Mouse (Mus musculus) intestine, postnatal 0 days (tissue): ENCODE results near the gene Tm9sf2. TPM values are rescaled to one million over a fixed set of nuclear protein-coding genes. Genes with fewer than 3 reads are reported as not detected.

ENCODE experiments used
- ATAC-seq: fragments of 200-750 bp; cut with Nextera tagmentation; 2 replicates; pipeline ENCODE4 v1.8.0; 2017; ENCODE audit warnings: mild to moderate bottlenecking, moderate TSS enrichment, moderate library complexity
- H3K27ac ChIP-seq: fragments of 300-500 bp; sonication (generic); 2 replicates; pipeline ENCODE4 v1.5.1; 2014; ENCODE audit warnings: mild to moderate bottlenecking, low read depth, low read length, moderate library complexity
- H3K27me3 ChIP-seq: fragments of 300-500 bp; sonication (generic); replicated peaks from 2 replicates; pipeline ENCODE4 v1.6.1; 2014; ENCODE audit warnings: low read length, mixed read lengths; ENCODE audit not compliant: control insufficient read depth, insufficient read depth
- H3K36me3 ChIP-seq: fragments of 300-500 bp; sonication (generic); 2 replicates; pipeline ENCODE4 v1.6.1; 2014; ENCODE audit warnings: mild to moderate bottlenecking, moderate library complexity; ENCODE audit not compliant: control insufficient read depth, insufficient read depth
- H3K4me1 ChIP-seq: fragments of 300-500 bp; sonication (generic); replicated peaks from 2 replicates; pipeline ENCODE4 v1.6.1; 2014; ENCODE audit warnings: antibody characterized with exemption, low read length, mixed read lengths; ENCODE audit not compliant: control insufficient read depth, insufficient read depth
- H3K4me2 ChIP-seq: fragments of 300-500 bp; sonication (generic); replicated peaks from 2 replicates; pipeline ENCODE4 v1.6.1; 2014; ENCODE audit warnings: low read depth, mild to moderate bottlenecking, moderate library complexity
- H3K4me3 ChIP-seq: fragments of 300-500 bp; sonication (generic); 2 replicates; pipeline ENCODE4 v1.5.1; 2014; ENCODE audit warnings: low read depth, low read length
- H3K9ac ChIP-seq: fragments of 300-500 bp; sonication (generic); 2 replicates; pipeline ENCODE4 v1.6.1; 2014; ENCODE audit warnings: mild to moderate bottlenecking, low read depth, low read length
- H3K9me3 ChIP-seq: fragments of 300-500 bp; sonication (generic); 2 replicates; pipeline ENCODE4 v1.6.1; 2016; ENCODE audit warnings: mixed run types; ENCODE audit not compliant: control insufficient read depth
- CTCF ChIP-seq: sonication (generic); IDR thresholded peaks from 2 replicates; pipeline ENCODE4 v1.5.1; 2016; ENCODE audit warnings: low read depth, mild to moderate bottlenecking, control low read depth, antibody characterized with exemption, moderate library complexity
- WGBS: fragments of 180-500 bp; shearing (Covaris S2); extraction: QIAGEN DNeasy Blood & Tissue Kit; methylation state at CpG from one replicate; pipeline ENCODE4 v1.1.7; 2014; 5-methylcytosine and 5-hydroxymethylcytosine counted together
- polyA plus RNA-seq: library from polyadenylated mRNA; unstranded; fragments of >200 nt; fragmentation: Nextera tagmentation; extraction: Ambion mirVana; gene quantifications from 2 replicates; pipeline ENCODE4 v1.2.1, GENCODE M21; 2015

The Tm9sf2 gene
- polyA plus RNA-seq, 1 experiment from 2014 or later, result 295 TPM

- TF ChIP-seq CTCF, result no peak
- no peaks in the 10 kb centered on the region for H3K4me1 ChIP-seq
- WGBS, result 69% methylated on average over 10 of the region's 10 CpGs
Observed at GRCm38 (mm10) chr14:122074360-122074759, 32.5 kb upstream of the Tm9sf2 start.

GRCm38 (mm10) chr14:122075485-122076200 lies 31.2 kb upstream of the Tm9sf2 start:
- 84% methylated on average over 21 of the region's 21 CpGs for WGBS
- no peak overlapping the region for H3K27ac ChIP-seq
- TF ChIP-seq CTCF, result no peak
- no peaks in the 10 kb centered on the region for H3K9me3 ChIP-seq
- no peaks in the 10 kb centered on the region for H3K36me3 ChIP-seq
- H3K4me2 ChIP-seq, result no peak overlapping the region
- H3K27me3 ChIP-seq, result no peaks in the 10 kb centered on the region
- no peak for ATAC-seq
- no peaks in the 10 kb centered on the region for H3K4me1 ChIP-seq
- no peak overlapping the region for H3K9ac ChIP-seq
- no peak overlapping the region for H3K4me3 ChIP-seq

More at GRCm38 (mm10) chr14:122074360-122074759, 32.5 kb upstream of the Tm9sf2 start:
- Histone ChIP-seq H3K4me2 (no peak overlapping the region), H3K9me3 (no peaks in the 10 kb centered on the region), H3K27me3 (no peaks in the 10 kb centered on the region), H3K4me3 (no peak overlapping the region), H3K9ac (no peak overlapping the region), H3K36me3 (no peaks in the 10 kb centered on the region), H3K27ac (no peak overlapping the region)
- no peak for ATAC-seq

- no peak overlapping the region for H3K4me2 ChIP-seq
- H3K27me3 ChIP-seq, result no peaks in the 10 kb centered on the region
- no peak for ATAC-seq
- no peak overlapping the region for H3K27ac ChIP-seq
- H3K36me3 ChIP-seq, result no peaks in the 10 kb centered on the region
- no peak overlapping the region for H3K9ac ChIP-seq
- 84% methylated on average over 3 of the region's 3 CpGs for WGBS
- TF ChIP-seq CTCF, result no peak
- no peaks in the 10 kb centered on the region for H3K4me1 ChIP-seq
- H3K4me3 ChIP-seq, result no peak overlapping the region
- no peaks in the 10 kb centered on the region for H3K9me3 ChIP-seq
Observed at GRCm38 (mm10) chr14:122077017-122077416, 29.8 kb upstream of the Tm9sf2 start.

GRCm38 (mm10) chr14:122079428-122079827 lies 27.4 kb upstream of the Tm9sf2 start:
- H3K4me1 ChIP-seq, result no peaks in the 10 kb centered on the region
- H3K9ac ChIP-seq, result no peak overlapping the region
- no peak overlapping the region for H3K27ac ChIP-seq
- no peak overlapping the region for H3K4me3 ChIP-seq
- no peak for ATAC-seq
- WGBS, result 40% methylated on average over 6 of the region's 6 CpGs
- no peaks in the 10 kb centered on the region for H3K27me3 ChIP-seq
- TF ChIP-seq CTCF, result peak; percentile 79
- H3K4me2 ChIP-seq, result no peak overlapping the region
- H3K9me3 ChIP-seq, result no peaks in the 10 kb centered on the region
- H3K36me3 ChIP-seq, result no peaks in the 10 kb centered on the region

- no peak overlapping the region for H3K9ac ChIP-seq
- no peaks in the 10 kb centered on the region for H3K36me3 ChIP-seq
- H3K4me2 ChIP-seq, result no peak overlapping the region
- no peak overlapping the region for H3K27ac ChIP-seq
- ATAC-seq, result no peak
- no peak overlapping the region for H3K4me3 ChIP-seq
- TF ChIP-seq CTCF, result no peak
- H3K4me1 ChIP-seq, result no peaks in the 10 kb centered on the region
- no peaks in the 10 kb centered on the region for H3K27me3 ChIP-seq
- H3K9me3 ChIP-seq, result no peaks in the 10 kb centered on the region
- 85% methylated on average over 5 of the region's 5 CpGs for WGBS
Observed at GRCm38 (mm10) chr14:122079921-122080320, 26.9 kb upstream of the Tm9sf2 start.

- peak; percentile 80 for ATAC-seq
- no peak overlapping the region for H3K27ac ChIP-seq
- H3K27me3 ChIP-seq, result no peaks in the 10 kb centered on the region
- TF ChIP-seq CTCF, result 0 out of 2 replicates have a peak, but pooled peaks have one; percentile 4
- H3K4me2 ChIP-seq, result no peak overlapping the region
- no peak overlapping the region for H3K9ac ChIP-seq
- H3K4me1 ChIP-seq, result no peaks in the 10 kb centered on the region
- no peaks in the 10 kb centered on the region for H3K9me3 ChIP-seq
- H3K36me3 ChIP-seq, result no peaks in the 10 kb centered on the region
- no peak overlapping the region for H3K4me3 ChIP-seq
- WGBS, result 7% methylated on average over 3 of the region's 3 CpGs
Observed at GRCm38 (mm10) chr14:122081308-122081707, 25.5 kb upstream of the Tm9sf2 start.
